Mouse (Mus musculus): Measurements from ENCODE around the gene Kdm5b. TPM values are rescaled to one million over a fixed set of nuclear protein-coding genes. Genes with fewer than 3 reads are reported as not detected.

Gene Kdm5b
- total RNA-seq, 4 experiments from 2014 or later = 8.4 to 9.8 (median 9.5) TPM

GRCm38 (mm10) chr1:134583560-134583959 is 23.6 kb downstream of the Kdm5b start:
- DNase-seq (ENCODE audit: low spot score in 2 of 2) = no peak

- DNase-seq (ENCODE audit: low spot score in 2 of 2) = no peak
Observed at GRCm38 (mm10) chr1:134589676-134590075, 29.7 kb downstream of the Kdm5b start.

- DNase-seq (ENCODE audit: low spot score in 2 of 2) = no peak
Observed at GRCm38 (mm10) chr1:134591773-134592172, 31.8 kb downstream of the Kdm5b start.

- DNase-seq (ENCODE audit: low spot score in 2 of 2) = no peak
Observed at GRCm38 (mm10) chr1:134597339-134598054, 37.5 kb downstream of the Kdm5b start.

GRCm38 (mm10) chr1:134604086-134604485 is 44.1 kb downstream of the Kdm5b start:
- DNase-seq (ENCODE audit: low spot score in 2 of 2) = no peak

- DNase-seq (ENCODE audit: low spot score in 2 of 2) = no peak
Observed at GRCm38 (mm10) chr1:134605670-134606069, 45.7 kb downstream of the Kdm5b start.

GRCm38 (mm10) chr1:134606381-134606780 is 46.4 kb downstream of the Kdm5b start:
- no peak for DNase-seq (ENCODE audit: low spot score in 2 of 2)

GRCm38 (mm10) chr1:134607279-134607678 is 47.3 kb downstream of the Kdm5b start:
- DNase-seq (ENCODE audit: low spot score in 2 of 2) = no peak

GRCm38 (mm10) chr1:134609172-134609571 is 49.2 kb downstream of the Kdm5b start:
- no peak for DNase-seq (ENCODE audit: low spot score in 2 of 2)

GRCm38 (mm10) chr1:134614554-134614953 is 54.6 kb downstream of the Kdm5b start:
- no peak for DNase-seq (ENCODE audit: low spot score in 2 of 2)

GRCm38 (mm10) chr1:134614988-134615387 is 55.0 kb downstream of the Kdm5b start:
- DNase-seq (ENCODE audit: low spot score in 2 of 2) = no peak

GRCm38 (mm10) chr1:134617656-134618055 is 57.7 kb downstream of the Kdm5b start:
- DNase-seq (ENCODE audit: low spot score in 2 of 2) = no peak

GRCm38 (mm10) chr1:134625325-134625724 is 65.4 kb downstream of the Kdm5b start:
- DNase-seq (ENCODE audit: low spot score in 2 of 2) = no peak

- DNase-seq (ENCODE audit: low spot score in 2 of 2) = no peak
Observed at GRCm38 (mm10) chr1:134629455-134629854, 69.5 kb downstream of the Kdm5b start.

GRCm38 (mm10) chr1:134634296-134634695 is 74.3 kb downstream of the Kdm5b start:
- no peak for DNase-seq (ENCODE audit: low spot score in 2 of 2)

- DNase-seq (ENCODE audit: low spot score in 2 of 2) = no peak
Observed at GRCm38 (mm10) chr1:134636245-134636644, 76.3 kb downstream of the Kdm5b start.

GRCm38 (mm10) chr1:134636684-134637083 is 76.7 kb downstream of the Kdm5b start:
- no peak for DNase-seq (ENCODE audit: low spot score in 2 of 2)

- no peak for DNase-seq (ENCODE audit: low spot score in 2 of 2)
Observed at GRCm38 (mm10) chr1:134638041-134638440, 78.1 kb downstream of the Kdm5b start.

- no peak for DNase-seq (ENCODE audit: low spot score in 2 of 2)
Observed at GRCm38 (mm10) chr1:134638522-134638921, 78.6 kb downstream of the Kdm5b start.

GRCm38 (mm10) chr1:134639460-134639859 is 79.5 kb downstream of the Kdm5b start:
- no peak for DNase-seq (ENCODE audit: low spot score in 2 of 2)

- DNase-seq (ENCODE audit: low spot score in 2 of 2) = no peak
Observed at GRCm38 (mm10) chr1:134641507-134641906, 81.5 kb downstream of the Kdm5b start.

GRCm38 (mm10) chr1:134643702-134644101 is 83.7 kb downstream of the Kdm5b start:
- no peak for DNase-seq (ENCODE audit: low spot score in 2 of 2)

GRCm38 (mm10) chr1:134645408-134646200 is 85.6 kb downstream of the Kdm5b start:
- no peak for DNase-seq (ENCODE audit: low spot score in 2 of 2)
